Mouse (Mus musculus): ENCODE measurements around the gene Fam131a. TPM values are rescaled to one million over a fixed set of nuclear protein-coding genes. Genes with fewer than 3 reads are reported as not detected.

Fam131a gene
- polyA plus RNA-seq, 1 experiment from 2014 or later = 11.2 TPM

DNA sequence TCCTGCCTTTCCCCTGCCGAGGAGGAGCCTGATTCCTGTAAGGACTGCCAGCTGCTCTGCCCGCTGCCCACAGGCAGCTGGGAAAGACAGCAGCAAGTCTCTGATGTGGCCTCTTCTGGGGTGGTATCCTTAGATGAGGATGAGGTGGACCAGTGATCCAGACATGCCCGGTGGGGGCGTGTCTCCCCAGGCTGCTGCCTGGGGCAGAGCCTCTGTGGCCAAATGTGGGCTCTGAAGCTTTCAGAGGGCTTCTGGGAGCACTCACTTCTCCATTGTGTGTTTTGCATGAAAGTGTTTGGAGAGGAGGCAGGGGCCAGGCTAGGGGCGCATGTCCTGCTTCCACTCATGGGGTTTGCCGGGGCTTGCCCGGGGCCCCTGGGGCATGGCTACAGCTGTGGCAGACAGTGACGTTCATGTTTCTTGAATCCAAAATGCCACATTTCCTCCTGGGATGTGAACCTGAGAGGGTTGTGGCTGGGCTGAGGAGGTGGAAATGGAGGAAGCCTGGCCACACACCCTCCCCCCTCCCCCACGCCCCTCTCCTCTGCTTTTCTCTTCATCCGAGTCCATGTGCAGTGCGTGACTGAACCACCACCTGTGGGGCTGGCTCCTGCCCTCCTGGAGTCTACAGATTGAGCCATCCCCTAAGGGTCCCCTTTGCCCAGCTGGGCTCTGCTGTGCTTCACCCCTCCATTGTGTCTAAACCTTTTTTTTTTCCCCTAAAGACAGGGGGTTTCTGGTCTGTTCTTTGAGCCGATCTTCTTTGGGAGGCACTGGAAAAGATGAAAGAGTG lies 8.9 kb downstream of the Fam131a start:
- Histone ChIP-seq H3K27ac (replicated peaks; ENCODE audit: low read depth, low read length) (peak overlapping the region; percentile 72), H3K4me3 (ENCODE audit: low read depth, low read length) (no peak overlapping the region), H3K27me3 (replicated peaks; ENCODE audit: control insufficient read depth, insufficient read depth, low read length) (no peaks in the 10 kb centered on the region), H3K9me3 (ENCODE audit: control insufficient read depth, low read length) (no peaks in the 10 kb centered on the region), H3K9ac (ENCODE audit: low read depth, low read length) (peak overlapping the region; percentile 52), H3K36me3 (ENCODE audit: control insufficient read depth, insufficient read depth, low read length) (peaks cover 47% of the 10 kb centered on the region), H3K4me2 (ENCODE audit: low read depth, low read length) (peak overlapping the region; percentile 28), H3K4me1 (ENCODE audit: control insufficient read depth, insufficient read depth, low read length) (peaks cover 15% of the 10 kb centered on the region)
- DNase-seq (ENCODE audit: low spot score) (peak; percentile 61), ATAC-seq (ENCODE audit: low read depth) (peak; percentile 26)
- WGBS = 9% methylated on average over 11 of the region's 12 CpGs

DNA sequence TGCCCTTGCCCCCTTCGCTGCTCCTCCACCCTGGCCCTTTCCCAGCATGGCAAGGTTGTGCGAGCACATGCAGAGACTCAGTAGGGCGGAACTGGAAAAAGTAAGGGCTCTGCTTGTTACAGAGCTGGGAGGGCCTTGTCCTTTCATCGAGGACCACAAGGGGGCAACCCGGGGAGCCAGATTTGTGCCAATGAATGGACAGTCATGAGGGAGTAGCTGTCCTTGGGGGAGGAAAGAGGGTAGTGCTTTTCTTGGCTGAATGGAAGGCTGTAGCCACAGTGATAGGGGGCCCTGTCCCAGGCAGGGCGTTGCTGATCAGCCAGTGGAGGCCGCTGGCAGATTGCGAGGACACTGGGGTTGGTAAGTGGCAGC lies 9.5 kb downstream of the Fam131a start:
- peaks cover 15% of the 10 kb centered on the region for H3K4me1 ChIP-seq (ENCODE audit: control insufficient read depth, insufficient read depth, low read length)
- H3K4me3 ChIP-seq (ENCODE audit: low read depth, low read length) = no peak overlapping the region
- peak; percentile 66 for ATAC-seq (ENCODE audit: low read depth)
- peak; percentile 77 for DNase-seq (ENCODE audit: low spot score)
- peak overlapping the region; percentile 28 for H3K4me2 ChIP-seq (ENCODE audit: low read depth, low read length)
- H3K9me3 ChIP-seq (ENCODE audit: control insufficient read depth, low read length) = no peaks in the 10 kb centered on the region
- peak overlapping the region; percentile 72 for H3K27ac ChIP-seq (replicated peaks; ENCODE audit: low read depth, low read length)
- peak overlapping the region; percentile 52 for H3K9ac ChIP-seq (ENCODE audit: low read depth, low read length)
- no peaks in the 10 kb centered on the region for H3K27me3 ChIP-seq (replicated peaks; ENCODE audit: control insufficient read depth, insufficient read depth, low read length)
- H3K36me3 ChIP-seq (ENCODE audit: control insufficient read depth, insufficient read depth, low read length) = peaks cover 51% of the 10 kb centered on the region
- WGBS = 6% methylated on average over 8 of the region's 8 CpGs

DNA sequence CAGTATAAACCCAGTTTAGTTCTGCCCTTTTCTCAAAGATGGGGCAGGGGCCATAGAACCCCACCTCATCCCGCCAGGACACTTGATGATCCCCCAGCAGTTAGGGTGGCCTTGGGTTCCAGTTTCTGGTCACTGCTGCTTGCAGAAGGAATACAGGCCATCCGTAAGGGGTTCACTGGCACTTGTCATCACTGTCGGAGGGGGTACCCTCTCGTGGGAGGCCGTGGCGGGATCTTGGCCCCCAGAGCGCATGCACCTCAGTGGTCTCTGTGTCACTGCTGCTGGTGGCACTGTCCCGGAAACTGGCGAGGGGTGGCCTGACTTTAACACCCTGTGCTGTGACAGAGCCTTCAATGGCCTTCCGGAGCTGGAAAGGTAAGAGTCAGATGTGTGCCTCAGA lies 10.0 kb downstream of the Fam131a start:
- Histone ChIP-seq H3K4me2 (ENCODE audit: low read depth, low read length) (no peak overlapping the region), H3K9me3 (ENCODE audit: control insufficient read depth, low read length) (no peaks in the 10 kb centered on the region), H3K9ac (ENCODE audit: low read depth, low read length) (no peak overlapping the region), H3K4me1 (ENCODE audit: control insufficient read depth, insufficient read depth, low read length) (peaks cover 15% of the 10 kb centered on the region), H3K27me3 (replicated peaks; ENCODE audit: control insufficient read depth, insufficient read depth, low read length) (no peaks in the 10 kb centered on the region), H3K36me3 (ENCODE audit: control insufficient read depth, insufficient read depth, low read length) (peaks cover 56% of the 10 kb centered on the region), H3K27ac (replicated peaks; ENCODE audit: low read depth, low read length) (0 out of 2 replicates have a peak overlapping the region, but pooled peaks have one; percentile 72), H3K4me3 (ENCODE audit: low read depth, low read length) (no peak overlapping the region)
- DNase-seq (ENCODE audit: low spot score) (no peak), ATAC-seq (ENCODE audit: low read depth) (no peak)
- 93% methylated on average over 10 of the region's 10 CpGs for WGBS

DNA sequence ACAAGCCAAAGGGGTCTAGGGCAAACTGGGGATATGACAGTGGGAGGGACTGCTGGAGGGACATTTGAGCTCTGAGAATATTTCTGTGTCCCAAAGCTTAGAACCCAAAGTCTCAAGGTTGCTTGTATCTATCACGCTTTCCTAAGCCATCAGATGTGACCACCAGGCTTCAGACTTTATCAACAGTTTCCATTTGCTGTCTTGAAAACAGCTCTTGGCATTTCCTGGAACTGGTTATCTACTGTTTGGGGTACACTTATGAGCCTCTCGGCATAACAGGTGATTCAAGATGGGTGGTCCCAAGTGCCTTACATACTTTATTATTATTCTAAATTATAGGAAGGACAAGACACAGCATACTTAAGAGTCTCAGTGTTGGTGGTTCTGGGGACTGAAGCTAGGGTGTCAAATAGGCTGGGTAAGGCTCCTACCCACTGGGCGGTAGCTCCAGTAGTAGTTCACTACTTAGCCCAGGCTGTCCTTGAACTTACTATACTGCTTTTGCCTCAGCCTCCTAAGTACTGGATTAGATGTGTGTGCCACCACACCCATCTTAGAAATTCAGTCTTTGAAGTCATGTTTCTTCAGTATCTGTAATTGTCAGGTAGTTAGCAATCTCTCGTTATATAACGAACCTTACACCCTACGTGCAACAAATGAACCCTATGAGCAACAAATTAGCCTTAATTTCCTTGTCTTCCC lies 10.8 kb downstream of the Fam131a start:
- no peak for ATAC-seq (ENCODE audit: low read depth)
- Histone ChIP-seq H3K9ac (ENCODE audit: low read depth, low read length) (no peak overlapping the region), H3K27ac (replicated peaks; ENCODE audit: low read depth, low read length) (no peak overlapping the region), H3K27me3 (replicated peaks; ENCODE audit: control insufficient read depth, insufficient read depth, low read length) (no peaks in the 10 kb centered on the region), H3K4me1 (ENCODE audit: control insufficient read depth, insufficient read depth, low read length) (peaks cover 15% of the 10 kb centered on the region), H3K4me3 (ENCODE audit: low read depth, low read length) (no peak overlapping the region), H3K4me2 (ENCODE audit: low read depth, low read length) (no peak overlapping the region), H3K36me3 (ENCODE audit: control insufficient read depth, insufficient read depth, low read length) (peaks cover 61% of the 10 kb centered on the region), H3K9me3 (ENCODE audit: control insufficient read depth, low read length) (no peaks in the 10 kb centered on the region)
- WGBS = 93% methylated on average over 6 of the region's 6 CpGs
- no peak for DNase-seq (ENCODE audit: low spot score)

DNA sequence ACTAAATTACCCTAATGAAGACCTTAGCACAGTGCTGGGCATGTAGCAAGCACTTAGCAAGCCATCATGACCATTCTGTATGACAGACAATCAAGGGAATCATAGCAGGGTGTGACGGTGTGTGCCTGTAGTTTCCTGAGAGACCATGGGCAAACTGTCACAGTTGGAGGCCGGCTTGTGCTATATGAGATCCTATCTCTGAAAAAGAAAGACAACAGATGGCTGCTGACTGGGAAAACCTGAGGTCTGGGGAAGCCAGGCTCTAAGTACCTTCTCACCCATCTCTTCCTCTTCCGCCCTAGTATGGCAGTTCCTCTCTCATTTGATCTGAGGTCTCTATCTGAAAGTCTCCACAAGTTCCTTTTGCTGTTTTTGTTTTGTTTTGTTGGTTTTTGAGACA lies 12.7 kb downstream of the Fam131a start:
- 83% methylated on average over 3 of the region's 3 CpGs for WGBS
- H3K27ac ChIP-seq (replicated peaks; ENCODE audit: low read depth, low read length) = no peak overlapping the region
- peaks cover 15% of the 10 kb centered on the region for H3K4me1 ChIP-seq (ENCODE audit: control insufficient read depth, insufficient read depth, low read length)
- H3K9ac ChIP-seq (ENCODE audit: low read depth, low read length) = no peak overlapping the region
- ATAC-seq (ENCODE audit: low read depth) (no peak), DNase-seq (ENCODE audit: low spot score) (no peak)
- no peak overlapping the region for H3K4me2 ChIP-seq (ENCODE audit: low read depth, low read length)
- no peaks in the 10 kb centered on the region for H3K27me3 ChIP-seq (replicated peaks; ENCODE audit: control insufficient read depth, insufficient read depth, low read length)
- H3K4me3 ChIP-seq (ENCODE audit: low read depth, low read length) = no peak overlapping the region
- H3K9me3 ChIP-seq (ENCODE audit: control insufficient read depth, low read length) = no peaks in the 10 kb centered on the region
- peaks cover 64% of the 10 kb centered on the region for H3K36me3 ChIP-seq (ENCODE audit: control insufficient read depth, insufficient read depth, low read length)

DNA sequence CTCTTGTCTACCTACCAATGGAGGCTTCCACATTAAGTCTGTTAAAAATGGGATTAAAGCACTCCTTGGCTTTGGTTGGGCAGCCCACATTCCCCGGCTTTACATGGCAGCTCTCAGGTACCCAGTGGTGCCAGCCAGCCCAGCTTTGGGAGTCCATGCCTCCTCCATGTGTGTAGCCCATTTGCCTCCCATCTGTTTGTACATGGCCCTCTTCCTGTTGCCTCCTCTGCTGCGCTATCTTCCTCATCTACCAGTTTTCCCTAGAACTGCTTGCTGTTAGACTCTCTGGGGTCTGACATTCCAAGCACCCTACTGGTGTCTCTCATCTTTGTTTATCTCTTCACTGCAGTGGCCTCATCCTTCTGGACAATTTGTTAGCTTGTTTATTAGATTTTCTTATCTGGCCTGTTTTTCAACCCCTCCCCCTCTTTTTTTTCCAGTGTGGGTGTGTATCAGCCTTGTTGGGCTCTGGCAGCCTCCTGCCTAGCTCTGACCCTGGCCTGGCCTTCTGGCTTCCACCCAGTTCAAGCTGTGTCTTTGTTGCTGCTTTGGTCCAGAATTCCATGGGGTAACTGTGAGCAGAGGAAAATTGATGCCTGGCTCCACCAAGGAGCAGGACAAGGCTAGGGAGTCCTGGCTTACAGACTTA lies 13.5 kb downstream of the Fam131a start:
- ATAC-seq (ENCODE audit: low read depth) = no peak
- WGBS = 93% methylated on average over 2 of the region's 2 CpGs
- H3K27ac ChIP-seq (replicated peaks; ENCODE audit: low read depth, low read length) = no peak overlapping the region

DNA sequence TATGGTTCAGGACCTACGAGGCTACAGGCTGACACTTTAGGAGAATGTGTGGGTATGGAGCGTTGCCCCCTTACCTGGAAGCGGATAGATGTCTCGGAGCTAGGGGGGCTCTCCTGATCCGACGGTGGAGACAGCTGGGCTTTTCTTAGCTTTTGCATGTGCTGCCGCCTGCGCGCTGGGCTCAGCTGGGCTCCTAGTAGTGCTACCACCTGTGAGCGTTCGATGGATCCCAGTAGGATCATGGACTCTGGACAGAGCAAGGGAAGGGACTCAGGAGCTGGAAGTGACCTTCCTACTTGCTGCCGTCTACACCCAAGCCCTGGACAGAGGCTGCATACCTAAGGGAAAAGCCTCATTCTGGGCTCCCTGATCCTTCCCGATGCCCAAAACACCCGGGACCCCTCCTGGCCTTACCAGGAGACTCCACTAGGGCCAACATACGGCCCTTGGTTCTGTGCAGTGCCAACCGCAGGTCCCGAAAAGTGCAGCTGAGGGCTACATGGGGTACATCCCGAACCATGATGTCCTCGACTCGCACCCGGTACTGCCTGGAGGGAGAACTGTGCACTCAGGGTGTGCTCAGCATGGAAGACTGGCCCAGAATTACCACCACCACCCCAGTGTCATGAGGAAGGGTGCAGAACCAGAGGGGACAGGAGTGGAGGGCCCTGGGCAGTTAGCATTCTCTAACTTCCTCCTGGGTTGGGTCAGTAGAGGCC lies 15.3 kb downstream of the Fam131a start:
- H3K27ac ChIP-seq (replicated peaks; ENCODE audit: low read depth, low read length) = no peak overlapping the region
- DNase-seq (ENCODE audit: low spot score) (no peak), ATAC-seq (ENCODE audit: low read depth) (no peak)
- no peak overlapping the region for H3K9ac ChIP-seq (ENCODE audit: low read depth, low read length)
- WGBS = 94% methylated on average over 21 of the region's 21 CpGs
- H3K4me2 ChIP-seq (ENCODE audit: low read depth, low read length) = no peak overlapping the region
- H3K4me1 ChIP-seq (ENCODE audit: control insufficient read depth, insufficient read depth, low read length) = no peaks in the 10 kb centered on the region
- no peaks in the 10 kb centered on the region for H3K9me3 ChIP-seq (ENCODE audit: control insufficient read depth, low read length)
- peaks cover 85% of the 10 kb centered on the region for H3K36me3 ChIP-seq (ENCODE audit: control insufficient read depth, insufficient read depth, low read length)
- H3K27me3 ChIP-seq (replicated peaks; ENCODE audit: control insufficient read depth, insufficient read depth, low read length) = no peaks in the 10 kb centered on the region
- H3K4me3 ChIP-seq (ENCODE audit: low read depth, low read length) = no peak overlapping the region

More for the DNA sequence above, 13.5 kb downstream of the Fam131a start:
- H3K4me2 ChIP-seq (ENCODE audit: low read depth, low read length) = no peak overlapping the region
- H3K36me3 ChIP-seq (ENCODE audit: control insufficient read depth, insufficient read depth, low read length) = peaks cover 71% of the 10 kb centered on the region
- no peak overlapping the region for H3K9ac ChIP-seq (ENCODE audit: low read depth, low read length)
- H3K4me3 ChIP-seq (ENCODE audit: low read depth, low read length) = no peak overlapping the region
- H3K9me3 ChIP-seq (ENCODE audit: control insufficient read depth, low read length) = no peaks in the 10 kb centered on the region
- H3K4me1 ChIP-seq (ENCODE audit: control insufficient read depth, insufficient read depth, low read length) = peaks cover 12% of the 10 kb centered on the region
- DNase-seq (ENCODE audit: low spot score) = no peak
- H3K27me3 ChIP-seq (replicated peaks; ENCODE audit: control insufficient read depth, insufficient read depth, low read length) = no peaks in the 10 kb centered on the region
